In genomic region chr10:37357304-37358060, GRCm38 (mm10) we compare ENCODE assay signal across 7 mouse cellular contexts.
A peak's percentile ranks its signal among the peaks of the same experiment; 100 is the strongest.
DNase-seq lines count a peak whose midpoint lies in the region; ATAC-seq and TF ChIP-seq lines count a peak whose summit lies in the region.

No protein-coding gene starts in this region.

- TF ChIP-seq CTCF in intestine, postnatal 0 days (IDR thresholded peaks at IDR 0.05; ENCODE audit: low read depth), result peak; percentile 15; the same call in 1 of the 2 replicates

- peak; percentile 89 for ATAC-seq in lung, embryonic 15.5 days (ENCODE audit: borderline replicate concordance, extremely low read depth, low FRiP score, low TSS enrichment)
- ATAC-seq in embryonic facial prominence, embryonic 12.5 days (ENCODE audit: insufficient number of reproducible peaks, insufficient read depth, low FRiP score, low TSS enrichment), result no peak
- no peak for ATAC-seq in intestine, postnatal 0 days
- ATAC-seq in midbrain, embryonic 13.5 days, result peak; percentile 94

- no peak overlapping the region for H3K9ac ChIP-seq in lung, embryonic 15.5 days
- no peak overlapping the region for H3K9ac ChIP-seq in embryonic facial prominence, embryonic 12.5 days
- no peak overlapping the region for H3K9ac ChIP-seq in intestine, postnatal 0 days (ENCODE audit: low read depth, low read length)
- H3K9ac ChIP-seq in midbrain, embryonic 13.5 days (replicated peaks), result no peak overlapping the region

- no peak for DNase-seq in lung, postnatal 25 days (ENCODE audit: low spot score)
- no peak for DNase-seq in c-Kit-positive CD71-positive TER-119-positive erythroid progenitor cells, embryonic 14.5 days (ENCODE audit: low spot score)
- DNase-seq in ovary, postnatal 14 days (ENCODE audit: low spot score), result no peak

- H3K27ac ChIP-seq in lung, embryonic 15.5 days, result peak overlapping the region; percentile 59
- H3K27ac ChIP-seq in embryonic facial prominence, embryonic 12.5 days, result peak overlapping the region; percentile 69; the same call in 1 of the 2 replicates
- no peak overlapping the region for H3K27ac ChIP-seq in intestine, postnatal 0 days (ENCODE audit: low read depth, low read length)
- peak overlapping the region; percentile 49; the same call in 1 of the 2 replicates for H3K27ac ChIP-seq in midbrain, embryonic 13.5 days

- H3K27me3 ChIP-seq in lung, embryonic 15.5 days, result no peaks in the 10 kb centered on the region
- no peaks in the 10 kb centered on the region for H3K27me3 ChIP-seq in embryonic facial prominence, embryonic 12.5 days
- no peaks in the 10 kb centered on the region for H3K27me3 ChIP-seq in intestine, postnatal 0 days (replicated peaks; ENCODE audit: control insufficient read depth, insufficient read depth, low read length)
- no peaks in the 10 kb centered on the region for H3K27me3 ChIP-seq in midbrain, embryonic 13.5 days

- peak overlapping the region; percentile 16 for H3K4me2 ChIP-seq in lung, embryonic 15.5 days
- H3K4me2 ChIP-seq in embryonic facial prominence, embryonic 12.5 days (replicated peaks), result no peak overlapping the region
- H3K4me2 ChIP-seq in intestine, postnatal 0 days (replicated peaks; ENCODE audit: low read depth), result no peak overlapping the region
- H3K4me2 ChIP-seq in midbrain, embryonic 13.5 days (replicated peaks), result no peak overlapping the region

- 17% methylated on average over 6 of the region's 6 CpGs for WGBS in lung, embryonic 15.5 days
- 63% methylated on average over 6 of the region's 6 CpGs for WGBS in embryonic facial prominence, embryonic 12.5 days
- WGBS in intestine, postnatal 0 days, result 40% methylated on average over 6 of the region's 6 CpGs
- WGBS in midbrain, embryonic 13.5 days, result 56% methylated on average over 6 of the region's 6 CpGs

- no peak overlapping the region for H3K4me3 ChIP-seq in lung, embryonic 15.5 days
- no peak overlapping the region for H3K4me3 ChIP-seq in embryonic facial prominence, embryonic 12.5 days
- no peak overlapping the region for H3K4me3 ChIP-seq in intestine, postnatal 0 days (ENCODE audit: low read depth, low read length)
- H3K4me3 ChIP-seq in midbrain, embryonic 13.5 days (replicated peaks), result no peak overlapping the region

- no peaks in the 10 kb centered on the region for H3K9me3 ChIP-seq in lung, embryonic 15.5 days
- no peaks in the 10 kb centered on the region for H3K9me3 ChIP-seq in embryonic facial prominence, embryonic 12.5 days
- no peaks in the 10 kb centered on the region for H3K9me3 ChIP-seq in intestine, postnatal 0 days (ENCODE audit: control insufficient read depth)
- no peaks in the 10 kb centered on the region for H3K9me3 ChIP-seq in midbrain, embryonic 13.5 days

- peaks cover 21% of the 10 kb centered on the region for H3K4me1 ChIP-seq in lung, embryonic 15.5 days
- H3K4me1 ChIP-seq in embryonic facial prominence, embryonic 12.5 days, result peaks cover 21% of the 10 kb centered on the region
- no peaks in the 10 kb centered on the region for H3K4me1 ChIP-seq in intestine, postnatal 0 days (replicated peaks; ENCODE audit: control insufficient read depth, insufficient read depth, low read length)
- H3K4me1 ChIP-seq in midbrain, embryonic 13.5 days (replicated peaks), result peaks cover 17% of the 10 kb centered on the region

- H3K36me3 ChIP-seq in lung, embryonic 15.5 days, result no peaks in the 10 kb centered on the region
- H3K36me3 ChIP-seq in embryonic facial prominence, embryonic 12.5 days, result no peaks in the 10 kb centered on the region
- no peaks in the 10 kb centered on the region for H3K36me3 ChIP-seq in intestine, postnatal 0 days (ENCODE audit: control insufficient read depth, insufficient read depth)
- H3K36me3 ChIP-seq in midbrain, embryonic 13.5 days, result no peaks in the 10 kb centered on the region

Comparison
In these comparisons a context has a peak if more than half of its experiments do, and no peak if none do; other contexts are left out.
1. ATAC-seq: peak in lung, embryonic 15.5 days (single experiment) and midbrain, embryonic 13.5 days (single experiment); none in embryonic facial prominence, embryonic 12.5 days (single experiment) and intestine, postnatal 0 days (single experiment).